Mouse (Mus musculus): ENCODE results near the gene Ywhag. TPM values are rescaled to one million over a fixed set of nuclear protein-coding genes. Genes with fewer than 3 reads are reported as not detected.

Gene Ywhag
- polyA plus RNA-seq, 1 experiment from 2014 or later: 89.4 TPM

- TF ChIP-seq CTCF (IDR thresholded peaks at IDR 0.05; ENCODE audit: low read depth): peak; percentile 72
Measured at GRCm38 (mm10) chr5:135877180-135877579, 57.2 kb downstream of the Ywhag start.

GRCm38 (mm10) chr5:135873753-135874152 is 60.7 kb downstream of the Ywhag start:
- ATAC-seq (replicated peaks; ENCODE audit: low FRiP score, low read depth): no peak

More at GRCm38 (mm10) chr5:135877180-135877579, 57.2 kb downstream of the Ywhag start:
- 21% methylated on average over 8 of the region's 8 CpGs for WGBS
- H3K4me2 ChIP-seq (ENCODE audit: low read length): peak overlapping the region; percentile 73
- ATAC-seq (replicated peaks; ENCODE audit: low FRiP score, low read depth) (no peak), DNase-seq (ENCODE audit: low spot score) (peak; percentile 82)
- peak overlapping the region; percentile 37; the same call in 1 of the 2 replicates for H3K4me3 ChIP-seq (replicated peaks; ENCODE audit: low read depth, low read length)
- H3K27ac ChIP-seq: 0 out of 2 replicates have a peak overlapping the region, but pooled peaks have one; percentile 11
- no peaks in the 10 kb centered on the region for H3K36me3 ChIP-seq (ENCODE audit: insufficient read depth, low read length)
- 0 out of 2 replicates have a peak, but pooled peaks cover 8% of the 10 kb centered on the region for H3K4me1 ChIP-seq (replicated peaks; ENCODE audit: insufficient read depth, low read length)
- H3K9me3 ChIP-seq (replicated peaks; ENCODE audit: low read length): no peaks in the 10 kb centered on the region
- H3K27me3 ChIP-seq (ENCODE audit: insufficient read depth, low read length): no peaks in the 10 kb centered on the region
- peak overlapping the region; percentile 49 for H3K9ac ChIP-seq (ENCODE audit: low read depth, low read length)

GRCm38 (mm10) chr5:135872996-135873395 is 61.4 kb downstream of the Ywhag start:
- WGBS: 22% methylated on average over 16 of the region's 16 CpGs
- Histone ChIP-seq H3K27me3 (ENCODE audit: insufficient read depth, low read length) (peaks cover 13% of the 10 kb centered on the region), H3K4me1 (replicated peaks; ENCODE audit: insufficient read depth, low read length) (peaks cover 6% of the 10 kb centered on the region; the same call in 1 of the 2 replicates), H3K9me3 (replicated peaks; ENCODE audit: low read length) (no peaks in the 10 kb centered on the region), H3K36me3 (ENCODE audit: insufficient read depth, low read length) (no peaks in the 10 kb centered on the region), H3K27ac (no peak overlapping the region), H3K4me2 (ENCODE audit: low read length) (no peak overlapping the region), H3K4me3 (replicated peaks; ENCODE audit: low read depth, low read length) (no peak overlapping the region), H3K9ac (ENCODE audit: low read depth, low read length) (no peak overlapping the region)
- ATAC-seq (replicated peaks; ENCODE audit: low FRiP score, low read depth) (no peak), DNase-seq (ENCODE audit: low spot score) (no peak)
- TF ChIP-seq CTCF (IDR thresholded peaks at IDR 0.05; ENCODE audit: low read depth): no peak

More at GRCm38 (mm10) chr5:135873753-135874152, 60.7 kb downstream of the Ywhag start:
- no peak for DNase-seq (ENCODE audit: low spot score)
- no peak for TF ChIP-seq CTCF (IDR thresholded peaks at IDR 0.05; ENCODE audit: low read depth)
- H3K4me1 ChIP-seq (replicated peaks; ENCODE audit: insufficient read depth, low read length): peaks cover 4% of the 10 kb centered on the region; the same call in 1 of the 2 replicates
- H3K9ac ChIP-seq (ENCODE audit: low read depth, low read length): no peak overlapping the region
- no peak overlapping the region for H3K4me3 ChIP-seq (replicated peaks; ENCODE audit: low read depth, low read length)
- no peak overlapping the region for H3K27ac ChIP-seq
- H3K9me3 ChIP-seq (replicated peaks; ENCODE audit: low read length): no peaks in the 10 kb centered on the region
- peaks cover 9% of the 10 kb centered on the region for H3K27me3 ChIP-seq (ENCODE audit: insufficient read depth, low read length)
- H3K4me2 ChIP-seq (ENCODE audit: low read length): no peak overlapping the region
- 78% methylated on average over 9 of the region's 9 CpGs for WGBS
- no peaks in the 10 kb centered on the region for H3K36me3 ChIP-seq (ENCODE audit: insufficient read depth, low read length)

- 90% methylated on average over 5 of the region's 5 CpGs for WGBS
- H3K9me3 ChIP-seq (replicated peaks; ENCODE audit: low read length): no peaks in the 10 kb centered on the region
- DNase-seq (ENCODE audit: low spot score): no peak
- no peak overlapping the region for H3K9ac ChIP-seq (ENCODE audit: low read depth, low read length)
- no peak overlapping the region for H3K4me3 ChIP-seq (replicated peaks; ENCODE audit: low read depth, low read length)
- TF ChIP-seq CTCF (IDR thresholded peaks at IDR 0.05; ENCODE audit: low read depth): no peak
- H3K4me1 ChIP-seq (replicated peaks; ENCODE audit: insufficient read depth, low read length): peaks cover 6% of the 10 kb centered on the region; the same call in 1 of the 2 replicates
- H3K27ac ChIP-seq: no peak overlapping the region
- no peak for ATAC-seq (replicated peaks; ENCODE audit: low FRiP score, low read depth)
- no peaks in the 10 kb centered on the region for H3K36me3 ChIP-seq (ENCODE audit: insufficient read depth, low read length)
- no peak overlapping the region for H3K4me2 ChIP-seq (ENCODE audit: low read length)
- H3K27me3 ChIP-seq (ENCODE audit: insufficient read depth, low read length): peaks cover 20% of the 10 kb centered on the region
Measured at GRCm38 (mm10) chr5:135870505-135870904, 63.9 kb downstream of the Ywhag start.

GRCm38 (mm10) chr5:135869661-135870423 is 64.6 kb downstream of the Ywhag start:
- no peak for ATAC-seq (replicated peaks; ENCODE audit: low FRiP score, low read depth)
- no peak for TF ChIP-seq CTCF (IDR thresholded peaks at IDR 0.05; ENCODE audit: low read depth)
- Histone ChIP-seq H3K27ac (no peak overlapping the region), H3K27me3 (ENCODE audit: insufficient read depth, low read length) (peaks cover 20% of the 10 kb centered on the region), H3K4me1 (replicated peaks; ENCODE audit: insufficient read depth, low read length) (peaks cover 6% of the 10 kb centered on the region; the same call in 1 of the 2 replicates), H3K36me3 (ENCODE audit: insufficient read depth, low read length) (no peaks in the 10 kb centered on the region), H3K9ac (ENCODE audit: low read depth, low read length) (no peak overlapping the region), H3K4me3 (replicated peaks; ENCODE audit: low read depth, low read length) (no peak overlapping the region), H3K4me2 (ENCODE audit: low read length) (no peak overlapping the region), H3K9me3 (replicated peaks; ENCODE audit: low read length) (no peaks in the 10 kb centered on the region)
- DNase-seq (ENCODE audit: low spot score): no peak
- WGBS: 73% methylated on average over 14 of the region's 14 CpGs

GRCm38 (mm10) chr5:135868653-135869052 is 65.8 kb downstream of the Ywhag start:
- H3K9me3 ChIP-seq (replicated peaks; ENCODE audit: low read length): no peaks in the 10 kb centered on the region
- H3K9ac ChIP-seq (ENCODE audit: low read depth, low read length): 0 out of 2 replicates have a peak overlapping the region, but pooled peaks have one; percentile 24
- H3K4me2 ChIP-seq (ENCODE audit: low read length): peak overlapping the region; percentile 86
- peaks cover 6% of the 10 kb centered on the region; the same call in 1 of the 2 replicates for H3K4me1 ChIP-seq (replicated peaks; ENCODE audit: insufficient read depth, low read length)
- no peaks in the 10 kb centered on the region for H3K36me3 ChIP-seq (ENCODE audit: insufficient read depth, low read length)
- WGBS: 3% methylated on average over 27 of the region's 27 CpGs
- ATAC-seq (replicated peaks; ENCODE audit: low FRiP score, low read depth): no peak
- peak overlapping the region; percentile 49 for H3K4me3 ChIP-seq (replicated peaks; ENCODE audit: low read depth, low read length)
- peaks cover 20% of the 10 kb centered on the region for H3K27me3 ChIP-seq (ENCODE audit: insufficient read depth, low read length)
- DNase-seq (ENCODE audit: low spot score): no peak
- TF ChIP-seq CTCF (IDR thresholded peaks at IDR 0.05; ENCODE audit: low read depth): no peak
- H3K27ac ChIP-seq: no peak overlapping the region

All from kidney, postnatal 0 days (tissue).